Mouse (Mus musculus): ENCODE data around the gene Hpn. TPM values are rescaled to one million over a fixed set of nuclear protein-coding genes. Genes with fewer than 3 reads are reported as not detected.

Hpn gene
- polyA plus RNA-seq, 1 experiment from 2014 or later: 0.67 TPM

DNA sequence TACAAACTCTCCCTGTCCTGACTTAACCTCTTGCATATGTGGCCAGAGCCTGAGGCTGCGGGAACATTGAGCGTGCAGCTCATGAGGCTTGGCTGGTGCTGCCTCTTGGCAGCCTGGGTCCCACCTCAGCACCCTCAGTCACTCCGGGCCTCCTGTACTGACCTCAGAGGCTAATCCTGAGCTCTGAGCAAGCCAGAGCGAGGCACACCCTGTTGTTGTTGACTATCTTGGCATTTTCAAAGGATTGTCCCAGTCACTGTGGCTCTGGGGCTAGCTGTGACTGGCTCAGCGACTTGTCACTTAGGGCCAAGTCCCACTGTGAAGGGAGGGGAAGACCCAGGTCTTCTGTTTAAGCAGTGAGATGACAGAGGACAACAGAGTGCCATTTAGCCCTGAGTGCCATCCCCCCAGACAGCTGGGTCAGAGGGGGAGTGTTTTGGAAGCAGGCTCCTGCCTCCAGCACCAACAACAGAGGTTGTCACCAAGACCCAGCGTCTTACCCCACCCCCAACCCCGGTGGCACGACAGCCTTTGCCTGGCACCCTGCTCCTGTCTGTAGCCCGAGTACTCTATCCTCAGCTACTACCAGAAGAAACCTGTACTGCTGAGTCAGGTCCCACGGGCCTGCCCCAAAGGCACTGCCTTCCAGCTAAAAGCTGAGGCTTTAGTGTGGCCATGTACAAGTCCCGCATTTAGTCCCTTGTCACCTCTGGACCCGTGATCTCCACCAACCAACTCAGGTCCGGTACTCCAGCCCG lies 32.1 kb downstream of the Hpn start:
- ATAC-seq (ENCODE audit: low read depth): 0 out of 2 replicates have a peak, but pooled peaks have one; percentile 29
- 73% methylated on average over 14 of the region's 14 CpGs for WGBS
- Histone ChIP-seq H3K4me2 (ENCODE audit: low read depth, low read length) (no peak overlapping the region), H3K4me3 (ENCODE audit: low read depth, low read length) (no peak overlapping the region), H3K27ac (ENCODE audit: low read depth, low read length) (no peak overlapping the region), H3K9me3 (ENCODE audit: control insufficient read depth, low read length) (no peaks in the 10 kb centered on the region), H3K27me3 (ENCODE audit: control insufficient read depth, insufficient read depth, low read length) (no peaks in the 10 kb centered on the region), H3K4me1 (ENCODE audit: control insufficient read depth, insufficient read depth, low read length) (0 out of 2 replicates have a peak, but pooled peaks cover 3% of the 10 kb centered on the region), H3K36me3 (ENCODE audit: control insufficient read depth, insufficient read depth, low read length) (no peaks in the 10 kb centered on the region), H3K9ac (replicated peaks; ENCODE audit: low read depth, low read length) (no peak overlapping the region)

DNA sequence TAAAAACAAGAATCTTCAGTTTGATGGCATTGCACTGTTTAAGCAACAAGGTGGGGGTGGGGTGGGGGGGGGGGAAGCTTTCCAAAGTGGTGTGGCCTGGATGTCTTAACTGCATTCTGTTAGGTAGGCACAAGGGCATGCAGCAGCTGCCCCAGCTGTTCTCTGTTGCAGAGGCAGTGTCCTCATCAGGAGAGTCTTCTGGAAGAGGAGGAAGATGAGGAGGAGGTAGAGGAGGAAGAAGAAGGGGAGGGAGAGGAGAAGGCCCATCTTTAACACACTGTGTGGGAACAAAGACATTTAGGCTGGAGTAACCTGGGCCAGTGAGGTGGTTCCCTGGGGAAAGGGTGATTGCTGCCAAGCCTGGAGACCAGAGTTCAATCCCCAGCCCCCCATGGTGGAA lies 33.0 kb downstream of the Hpn start:
- no peak overlapping the region for H3K4me3 ChIP-seq (ENCODE audit: low read depth, low read length)
- no peak for ATAC-seq (ENCODE audit: low read depth)
- H3K9me3 ChIP-seq (ENCODE audit: control insufficient read depth, low read length): no peaks in the 10 kb centered on the region
- no peaks in the 10 kb centered on the region for H3K27me3 ChIP-seq (ENCODE audit: control insufficient read depth, insufficient read depth, low read length)
- no peaks in the 10 kb centered on the region for H3K36me3 ChIP-seq (ENCODE audit: control insufficient read depth, insufficient read depth, low read length)
- H3K9ac ChIP-seq (replicated peaks; ENCODE audit: low read depth, low read length): no peak overlapping the region
- no peak overlapping the region for H3K27ac ChIP-seq (ENCODE audit: low read depth, low read length)
- H3K4me2 ChIP-seq (ENCODE audit: low read depth, low read length): no peak overlapping the region
- 0 out of 2 replicates have a peak, but pooled peaks cover 3% of the 10 kb centered on the region for H3K4me1 ChIP-seq (ENCODE audit: control insufficient read depth, insufficient read depth, low read length)

DNA sequence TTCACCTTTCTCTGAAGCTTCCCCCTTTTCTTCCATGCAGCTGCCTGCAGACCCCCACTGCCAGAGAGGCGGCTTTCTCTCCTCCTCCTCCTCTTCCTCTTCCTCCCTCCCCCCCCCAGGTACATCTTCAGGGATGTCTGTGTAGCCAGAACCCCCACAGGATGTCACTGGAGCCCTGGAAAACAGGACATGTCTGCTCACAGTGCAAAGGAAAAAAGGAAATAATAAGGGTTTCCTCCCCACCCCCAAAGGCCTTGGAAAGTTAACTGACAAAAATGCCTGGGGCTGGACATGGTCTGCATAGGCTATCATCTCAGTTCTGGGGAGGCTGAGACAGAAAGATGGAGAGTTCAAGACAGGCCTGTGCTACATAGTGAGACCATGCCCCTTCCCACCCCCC lies 34.0 kb downstream of the Hpn start:
- Histone ChIP-seq H3K27ac (ENCODE audit: low read depth, low read length) (no peak overlapping the region), H3K4me1 (ENCODE audit: control insufficient read depth, insufficient read depth, low read length) (0 out of 2 replicates have a peak, but pooled peaks cover 3% of the 10 kb centered on the region)
- WGBS: 42% methylated on average over 1 of the region's 1 CpGs

DNA sequence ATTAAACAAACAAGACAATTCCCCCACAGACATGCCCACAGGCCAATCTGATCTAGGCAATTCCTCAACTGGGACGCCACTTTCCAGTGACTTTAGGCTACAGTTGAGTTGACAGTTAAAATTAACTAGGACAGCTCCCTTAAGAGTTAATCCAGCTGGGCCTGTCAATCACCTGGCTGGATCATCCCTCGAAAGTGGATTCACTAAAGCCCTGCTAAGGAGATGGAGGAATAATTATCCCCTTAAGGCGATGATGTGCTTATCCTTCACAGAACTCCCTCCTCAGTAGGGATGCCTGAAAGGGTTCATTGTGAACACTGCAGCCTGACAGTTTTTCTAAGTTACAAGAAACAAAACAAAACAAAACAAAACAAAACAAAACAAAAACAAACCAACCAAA lies 34.5 kb downstream of the Hpn start:
- Histone ChIP-seq H3K4me3 (ENCODE audit: low read depth, low read length) (no peak overlapping the region), H3K9me3 (ENCODE audit: control insufficient read depth, low read length) (no peaks in the 10 kb centered on the region), H3K4me1 (ENCODE audit: control insufficient read depth, insufficient read depth, low read length) (0 out of 2 replicates have a peak, but pooled peaks cover 3% of the 10 kb centered on the region), H3K4me2 (ENCODE audit: low read depth, low read length) (no peak overlapping the region), H3K27ac (ENCODE audit: low read depth, low read length) (no peak overlapping the region), H3K27me3 (ENCODE audit: control insufficient read depth, insufficient read depth, low read length) (no peaks in the 10 kb centered on the region), H3K36me3 (ENCODE audit: control insufficient read depth, insufficient read depth, low read length) (no peaks in the 10 kb centered on the region), H3K9ac (replicated peaks; ENCODE audit: low read depth, low read length) (no peak overlapping the region)
- ATAC-seq (ENCODE audit: low read depth): no peak
- 56% methylated on average over 3 of the region's 3 CpGs for WGBS

More for the DNA sequence above, 34.0 kb downstream of the Hpn start:
- no peaks in the 10 kb centered on the region for H3K27me3 ChIP-seq (ENCODE audit: control insufficient read depth, insufficient read depth, low read length)
- no peaks in the 10 kb centered on the region for H3K36me3 ChIP-seq (ENCODE audit: control insufficient read depth, insufficient read depth, low read length)
- no peak overlapping the region for H3K4me3 ChIP-seq (ENCODE audit: low read depth, low read length)
- H3K9me3 ChIP-seq (ENCODE audit: control insufficient read depth, low read length): no peaks in the 10 kb centered on the region
- no peak overlapping the region for H3K4me2 ChIP-seq (ENCODE audit: low read depth, low read length)
- ATAC-seq (ENCODE audit: low read depth): no peak
- no peak overlapping the region for H3K9ac ChIP-seq (replicated peaks; ENCODE audit: low read depth, low read length)

DNA sequence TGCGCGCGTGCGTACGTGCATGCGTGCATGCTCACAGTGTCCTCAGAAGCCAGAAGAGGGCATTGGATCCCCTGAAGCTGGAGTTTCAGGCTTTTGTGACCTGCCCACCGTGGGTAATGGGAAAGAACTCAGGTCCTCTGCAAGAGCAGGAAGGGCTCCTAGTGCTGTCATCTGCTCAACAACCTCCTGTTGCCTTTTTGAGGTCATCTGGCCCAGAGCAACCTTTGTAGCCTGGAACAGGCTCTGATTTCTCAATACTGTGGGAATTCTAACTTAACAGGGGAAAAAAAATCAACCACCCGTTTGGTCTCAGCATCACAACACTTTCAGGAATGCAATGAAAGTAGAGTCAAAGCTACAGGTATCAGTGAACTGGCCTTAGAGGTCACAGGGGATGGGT lies 35.4 kb downstream of the Hpn start:
- H3K9ac ChIP-seq (replicated peaks; ENCODE audit: low read depth, low read length): no peak overlapping the region

DNA sequence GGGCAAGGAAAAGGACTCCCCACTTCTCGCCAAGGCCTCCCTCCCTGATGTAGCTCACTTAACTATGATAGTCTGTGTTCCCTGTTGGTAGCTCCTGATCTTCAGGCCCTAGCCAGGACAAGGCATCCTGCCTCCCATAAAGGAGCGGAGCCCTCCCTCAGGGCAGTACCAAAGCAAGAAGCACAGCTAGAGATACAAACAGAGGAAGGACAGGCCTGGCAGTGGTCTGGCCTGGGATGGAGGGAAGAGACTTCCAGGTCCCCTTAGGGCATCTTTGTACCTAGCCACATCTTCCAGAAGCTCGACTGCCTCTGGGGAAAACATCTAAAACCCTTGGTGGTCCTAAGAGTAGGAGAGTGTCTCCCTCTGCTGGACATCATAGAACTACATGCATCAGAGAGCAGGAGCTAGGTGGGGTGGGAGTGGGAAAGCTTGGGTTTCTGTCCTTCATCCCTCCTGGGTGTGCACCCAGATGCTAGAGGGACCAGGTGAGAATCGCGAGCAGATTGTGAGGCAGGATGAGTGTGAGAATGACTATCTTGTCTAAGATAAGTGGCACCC lies 37.1 kb downstream of the Hpn start:
- H3K4me2 ChIP-seq (ENCODE audit: low read depth, low read length): no peak overlapping the region
- no peak overlapping the region for H3K4me3 ChIP-seq (ENCODE audit: low read depth, low read length)
- no peak overlapping the region for H3K27ac ChIP-seq (ENCODE audit: low read depth, low read length)
- H3K36me3 ChIP-seq (ENCODE audit: control insufficient read depth, insufficient read depth, low read length): no peaks in the 10 kb centered on the region
- H3K4me1 ChIP-seq (ENCODE audit: control insufficient read depth, insufficient read depth, low read length): no peaks in the 10 kb centered on the region
- WGBS: 45% methylated on average over 5 of the region's 5 CpGs
- ATAC-seq (ENCODE audit: low read depth): peak; percentile 33
- H3K9me3 ChIP-seq (ENCODE audit: control insufficient read depth, low read length): no peaks in the 10 kb centered on the region
- H3K27me3 ChIP-seq (ENCODE audit: control insufficient read depth, insufficient read depth, low read length): no peaks in the 10 kb centered on the region
- no peak overlapping the region for H3K9ac ChIP-seq (replicated peaks; ENCODE audit: low read depth, low read length)

More for the DNA sequence above, 35.4 kb downstream of the Hpn start:
- no peak overlapping the region for H3K4me2 ChIP-seq (ENCODE audit: low read depth, low read length)
- no peak for ATAC-seq (ENCODE audit: low read depth)
- no peak overlapping the region for H3K27ac ChIP-seq (ENCODE audit: low read depth, low read length)
- H3K4me1 ChIP-seq (ENCODE audit: control insufficient read depth, insufficient read depth, low read length): no peaks in the 10 kb centered on the region
- H3K9me3 ChIP-seq (ENCODE audit: control insufficient read depth, low read length): no peaks in the 10 kb centered on the region
- H3K36me3 ChIP-seq (ENCODE audit: control insufficient read depth, insufficient read depth, low read length): no peaks in the 10 kb centered on the region
- no peak overlapping the region for H3K4me3 ChIP-seq (ENCODE audit: low read depth, low read length)
- 87% methylated on average over 8 of the region's 8 CpGs for WGBS
- no peaks in the 10 kb centered on the region for H3K27me3 ChIP-seq (ENCODE audit: control insufficient read depth, insufficient read depth, low read length)

DNA sequence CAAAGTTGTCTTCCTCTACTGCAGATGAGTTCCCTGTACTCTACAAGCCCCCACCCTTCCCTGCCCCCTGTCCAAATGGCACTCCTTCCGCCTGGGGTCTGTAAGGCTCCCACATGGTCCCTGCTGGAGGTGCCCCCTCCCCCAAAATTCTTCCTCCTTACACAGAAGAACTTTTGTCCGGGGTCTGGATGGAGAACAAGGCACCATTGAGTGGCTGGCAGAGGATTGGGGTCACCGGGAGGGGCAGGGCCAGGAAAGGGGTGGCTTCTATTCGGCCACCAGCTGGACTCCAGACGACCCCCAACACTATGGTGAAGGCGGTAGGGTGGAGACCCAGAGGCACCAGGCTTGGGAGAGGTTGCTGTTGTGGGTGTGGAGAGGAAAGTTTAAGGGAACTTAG lies 37.6 kb downstream of the Hpn start:
- WGBS: 42% methylated on average over 6 of the region's 6 CpGs
- H3K4me2 ChIP-seq (ENCODE audit: low read depth, low read length): no peak overlapping the region
- no peak overlapping the region for H3K9ac ChIP-seq (replicated peaks; ENCODE audit: low read depth, low read length)
- no peaks in the 10 kb centered on the region for H3K9me3 ChIP-seq (ENCODE audit: control insufficient read depth, low read length)
- H3K36me3 ChIP-seq (ENCODE audit: control insufficient read depth, insufficient read depth, low read length): no peaks in the 10 kb centered on the region
- ATAC-seq (ENCODE audit: low read depth): peak; percentile 42; the same call in 1 of the 2 replicates
- H3K27ac ChIP-seq (ENCODE audit: low read depth, low read length): no peak overlapping the region
- H3K27me3 ChIP-seq (ENCODE audit: control insufficient read depth, insufficient read depth, low read length): no peaks in the 10 kb centered on the region
- H3K4me1 ChIP-seq (ENCODE audit: control insufficient read depth, insufficient read depth, low read length): no peaks in the 10 kb centered on the region
- H3K4me3 ChIP-seq (ENCODE audit: low read depth, low read length): no peak overlapping the region

DNA sequence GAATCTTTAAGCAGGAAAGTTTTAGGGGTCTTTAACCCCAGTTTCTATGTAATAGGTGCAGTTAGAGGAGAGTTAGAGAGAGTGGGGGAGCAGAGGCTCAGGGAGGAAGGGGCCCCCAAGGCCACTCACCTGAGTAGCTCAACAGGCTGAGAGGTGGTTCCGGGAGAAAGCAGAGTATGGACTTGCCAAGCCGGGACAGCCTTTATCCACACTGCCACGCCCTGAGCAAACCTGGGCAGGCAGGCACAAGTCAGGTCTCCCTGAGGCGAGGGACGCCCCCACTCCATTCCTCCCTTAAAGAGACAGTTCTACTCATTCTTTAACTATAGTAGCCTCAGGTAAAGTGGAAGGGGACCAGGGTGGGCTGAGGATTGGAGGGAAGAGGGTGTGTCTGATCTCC lies 38.6 kb downstream of the Hpn start, which contains the start of gene Fxyd3:
Gene Fxyd3 (minus strand): TSS at position 213 of the 400 bp plus-strand sequence.
- Histone ChIP-seq H3K4me1 (ENCODE audit: control insufficient read depth, insufficient read depth, low read length) (no peaks in the 10 kb centered on the region), H3K4me3 (ENCODE audit: low read depth, low read length) (no peak within 1 kb of the TSS), H3K36me3 (ENCODE audit: control insufficient read depth, insufficient read depth, low read length) (no peaks in the 10 kb centered on the region), H3K27me3 (ENCODE audit: control insufficient read depth, insufficient read depth, low read length) (no peaks in the 10 kb centered on the region), H3K4me2 (ENCODE audit: low read depth, low read length) (no peak within 1 kb of the TSS), H3K27ac (ENCODE audit: low read depth, low read length) (no peak within 1 kb of the TSS), H3K9ac (replicated peaks; ENCODE audit: low read depth, low read length) (no peak within 1 kb of the TSS), H3K9me3 (ENCODE audit: control insufficient read depth, low read length) (no peaks in the 10 kb centered on the region)
- WGBS: 57% methylated on average over 5 of the region's 5 CpGs
- ATAC-seq (ENCODE audit: low read depth): no peak

DNA sequence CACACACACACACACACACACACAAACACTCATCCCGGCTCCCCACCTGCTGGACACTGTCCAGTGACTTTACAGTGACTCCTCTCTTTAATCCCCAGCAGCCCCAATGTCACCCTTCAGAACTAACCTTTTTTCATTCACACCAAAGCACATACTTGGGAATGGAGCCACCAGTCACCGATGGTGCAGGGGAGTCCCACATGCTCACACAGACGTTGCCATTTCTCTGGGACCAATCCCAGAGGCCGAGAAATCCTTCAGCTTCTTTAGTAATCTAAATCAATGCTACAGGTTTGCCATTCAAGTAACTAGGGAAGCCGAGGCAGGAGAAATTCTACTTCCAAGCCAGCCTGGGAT lies 40.4 kb downstream of the Hpn start:
- H3K9ac ChIP-seq (replicated peaks; ENCODE audit: low read depth, low read length): no peak overlapping the region
- H3K27ac ChIP-seq (ENCODE audit: low read depth, low read length): no peak overlapping the region
- ATAC-seq (ENCODE audit: low read depth): no peak
- H3K4me3 ChIP-seq (ENCODE audit: low read depth, low read length): no peak overlapping the region
- H3K36me3 ChIP-seq (ENCODE audit: control insufficient read depth, insufficient read depth, low read length): no peaks in the 10 kb centered on the region
- no peaks in the 10 kb centered on the region for H3K4me1 ChIP-seq (ENCODE audit: control insufficient read depth, insufficient read depth, low read length)
- WGBS: 73% methylated on average over 5 of the region's 5 CpGs
- no peaks in the 10 kb centered on the region for H3K27me3 ChIP-seq (ENCODE audit: control insufficient read depth, insufficient read depth, low read length)
- no peaks in the 10 kb centered on the region for H3K9me3 ChIP-seq (ENCODE audit: control insufficient read depth, low read length)
- no peak overlapping the region for H3K4me2 ChIP-seq (ENCODE audit: low read depth, low read length)

Data from neural tube, embryonic 14.5 days (tissue).